Mouse (Mus musculus): ENCODE data around the gene Foxb1. TPM values are rescaled to one million over a fixed set of nuclear protein-coding genes. Genes with fewer than 3 reads are reported as not detected.

Foxb1 gene
- polyA plus RNA-seq, 2 experiments, result 0.03 TPM; not detected in 1

GRCm38 (mm10) chr9:69764586-69765482 lies 4.1 kb upstream of the Foxb1 start:
- under 1% methylated on average over 42 of the region's 42 CpGs for WGBS
- TF ChIP-seq POLR2A (IDR thresholded peaks at IDR 0.05; ENCODE audit: borderline replicate concordance, extremely low read depth, insufficient read depth, insufficient read length), result no peak
- ATAC-seq (ENCODE audit: low FRiP score, low read depth), result no peak
- Histone ChIP-seq H3K27me3 (ENCODE audit: control insufficient read depth, insufficient read depth, low read length) (peaks cover 99% of the 10 kb centered on the region), H3K36me3 (ENCODE audit: control insufficient read depth, insufficient read depth, low read length) (no peaks in the 10 kb centered on the region), H3K9me3 (ENCODE audit: control insufficient read depth, low read length) (no peaks in the 10 kb centered on the region), H3K27ac (replicated peaks; ENCODE audit: low read depth, low read length) (no peak overlapping the region), H3K4me3 (replicated peaks; ENCODE audit: low read length) (no peak overlapping the region), H3K4me1 (ENCODE audit: control insufficient read depth, insufficient read depth, low read length) (no peaks in the 10 kb centered on the region), H3K9ac (ENCODE audit: low read depth, low read length, severe bottlenecking) (no peak overlapping the region), H3K4me2 (replicated peaks; ENCODE audit: low read depth, low read length, severe bottlenecking) (no peak overlapping the region)
- DNase-seq (ENCODE audit: low spot score), result no peak

GRCm38 (mm10) chr9:69763681-69764585 lies 3.2 kb upstream of the Foxb1 start:
- H3K4me3 ChIP-seq (replicated peaks; ENCODE audit: low read length), result no peak overlapping the region
- H3K9ac ChIP-seq (ENCODE audit: low read depth, low read length, severe bottlenecking), result no peak overlapping the region
- TF ChIP-seq POLR2A (IDR thresholded peaks at IDR 0.05; ENCODE audit: borderline replicate concordance, extremely low read depth, insufficient read depth, insufficient read length), result no peak
- peaks cover 99% of the 10 kb centered on the region for H3K27me3 ChIP-seq (ENCODE audit: control insufficient read depth, insufficient read depth, low read length)
- WGBS, result 2% methylated on average over 25 of the region's 25 CpGs
- no peak for DNase-seq (ENCODE audit: low spot score)
- no peaks in the 10 kb centered on the region for H3K36me3 ChIP-seq (ENCODE audit: control insufficient read depth, insufficient read depth, low read length)
- no peak for ATAC-seq (ENCODE audit: low FRiP score, low read depth)
- no peaks in the 10 kb centered on the region for H3K9me3 ChIP-seq (ENCODE audit: control insufficient read depth, low read length)
- peaks cover 3% of the 10 kb centered on the region; the same call in 1 of the 2 replicates for H3K4me1 ChIP-seq (ENCODE audit: control insufficient read depth, insufficient read depth, low read length)
- no peak overlapping the region for H3K4me2 ChIP-seq (replicated peaks; ENCODE audit: low read depth, low read length, severe bottlenecking)
- H3K27ac ChIP-seq (replicated peaks; ENCODE audit: low read depth, low read length), result no peak overlapping the region

GRCm38 (mm10) chr9:69762703-69763102 lies 2.0 kb upstream of the Foxb1 start:
- Histone ChIP-seq H3K4me2 (replicated peaks; ENCODE audit: low read depth, low read length, severe bottlenecking) (no peak overlapping the region), H3K27me3 (ENCODE audit: control insufficient read depth, insufficient read depth, low read length) (peaks cover 99% of the 10 kb centered on the region), H3K9me3 (ENCODE audit: control insufficient read depth, low read length) (no peaks in the 10 kb centered on the region), H3K27ac (replicated peaks; ENCODE audit: low read depth, low read length) (no peak overlapping the region), H3K36me3 (ENCODE audit: control insufficient read depth, insufficient read depth, low read length) (no peaks in the 10 kb centered on the region), H3K9ac (ENCODE audit: low read depth, low read length, severe bottlenecking) (no peak overlapping the region), H3K4me1 (ENCODE audit: control insufficient read depth, insufficient read depth, low read length) (peaks cover 3% of the 10 kb centered on the region; the same call in 1 of the 2 replicates), H3K4me3 (replicated peaks; ENCODE audit: low read length) (no peak overlapping the region)
- no peak for DNase-seq (ENCODE audit: low spot score)
- ATAC-seq (ENCODE audit: low FRiP score, low read depth), result no peak
- WGBS, result 2% methylated on average over 14 of the region's 14 CpGs
- TF ChIP-seq POLR2A (IDR thresholded peaks at IDR 0.05; ENCODE audit: borderline replicate concordance, extremely low read depth, insufficient read depth, insufficient read length), result no peak

GRCm38 (mm10) chr9:69762221-69762620 lies 1.5 kb upstream of the Foxb1 start:
- DNase-seq (ENCODE audit: low spot score), result no peak
- Histone ChIP-seq H3K9me3 (ENCODE audit: control insufficient read depth, low read length) (no peaks in the 10 kb centered on the region), H3K9ac (ENCODE audit: low read depth, low read length, severe bottlenecking) (no peak overlapping the region), H3K27ac (replicated peaks; ENCODE audit: low read depth, low read length) (no peak overlapping the region), H3K27me3 (ENCODE audit: control insufficient read depth, insufficient read depth, low read length) (peaks cover 99% of the 10 kb centered on the region), H3K36me3 (ENCODE audit: control insufficient read depth, insufficient read depth, low read length) (no peaks in the 10 kb centered on the region), H3K4me1 (ENCODE audit: control insufficient read depth, insufficient read depth, low read length) (peaks cover 3% of the 10 kb centered on the region; the same call in 1 of the 2 replicates), H3K4me3 (replicated peaks; ENCODE audit: low read length) (no peak overlapping the region), H3K4me2 (replicated peaks; ENCODE audit: low read depth, low read length, severe bottlenecking) (no peak overlapping the region)
- WGBS, result under 1% methylated on average over 12 of the region's 12 CpGs
- TF ChIP-seq POLR2A (IDR thresholded peaks at IDR 0.05; ENCODE audit: borderline replicate concordance, extremely low read depth, insufficient read depth, insufficient read length), result no peak
- no peak for ATAC-seq (ENCODE audit: low FRiP score, low read depth)

- H3K9me3 ChIP-seq (ENCODE audit: control insufficient read depth, low read length), result no peaks in the 10 kb centered on the region
- no peak overlapping the region for H3K4me2 ChIP-seq (replicated peaks; ENCODE audit: low read depth, low read length, severe bottlenecking)
- no peak for TF ChIP-seq POLR2A (IDR thresholded peaks at IDR 0.05; ENCODE audit: borderline replicate concordance, extremely low read depth, insufficient read depth, insufficient read length)
- peaks cover 99% of the 10 kb centered on the region for H3K27me3 ChIP-seq (ENCODE audit: control insufficient read depth, insufficient read depth, low read length)
- peaks cover 3% of the 10 kb centered on the region; the same call in 1 of the 2 replicates for H3K4me1 ChIP-seq (ENCODE audit: control insufficient read depth, insufficient read depth, low read length)
- H3K27ac ChIP-seq (replicated peaks; ENCODE audit: low read depth, low read length), result no peak overlapping the region
- no peak overlapping the region for H3K4me3 ChIP-seq (replicated peaks; ENCODE audit: low read length)
- WGBS, result 2% methylated on average over 10 of the region's 10 CpGs
- DNase-seq (ENCODE audit: low spot score) (no peak), ATAC-seq (ENCODE audit: low FRiP score, low read depth) (no peak)
- no peak overlapping the region for H3K9ac ChIP-seq (ENCODE audit: low read depth, low read length, severe bottlenecking)
- no peaks in the 10 kb centered on the region for H3K36me3 ChIP-seq (ENCODE audit: control insufficient read depth, insufficient read depth, low read length)
Observed at GRCm38 (mm10) chr9:69761569-69761968, 829 bp upstream of the Foxb1 start.
